In the genomic region with DNA sequence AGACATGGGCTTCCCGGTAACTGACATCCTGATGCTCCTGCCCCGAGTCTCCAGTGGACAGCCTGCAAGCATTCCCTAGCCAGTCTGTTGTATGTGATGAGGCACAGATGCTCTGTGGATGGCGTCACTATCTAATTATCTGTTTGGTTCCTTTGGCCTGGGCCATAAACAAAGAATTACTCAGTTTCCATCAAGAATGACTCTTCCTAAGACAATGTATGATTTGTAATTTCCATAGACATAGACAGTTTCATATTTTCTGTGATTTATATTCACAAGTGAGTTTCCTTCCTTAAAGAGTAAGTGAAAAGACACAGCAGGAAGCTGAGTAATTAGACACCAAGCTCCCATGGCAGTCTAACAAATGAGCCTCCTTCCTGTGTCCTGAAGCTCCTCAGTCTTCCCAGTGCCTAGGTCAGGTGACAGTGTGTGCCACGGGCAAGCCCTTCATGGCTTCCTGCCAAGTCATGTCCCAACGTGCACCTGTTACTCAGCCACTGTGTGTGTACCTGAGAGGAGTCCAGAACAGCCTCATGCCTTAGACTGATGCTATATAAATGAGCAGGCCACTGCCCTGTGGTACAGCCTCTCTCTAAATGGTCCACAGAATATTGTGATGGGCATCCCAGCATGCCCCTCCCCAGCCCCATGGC, we compare ENCODE assay signal across 11 mouse cellular contexts. TPM values are rescaled to one million over a fixed set of nuclear protein-coding genes. Genes with fewer than 3 reads are reported as not detected.
A peak's percentile ranks its signal among the peaks of the same experiment; 100 is the strongest.
DNase-seq lines count a peak whose midpoint lies in the region; ATAC-seq and TF ChIP-seq lines count a peak whose summit lies in the region.
"Had no signal": no experiment of that assay in that cellular context is flagged by ENCODE, and none has a peak within 500 bp of the region (broad histone marks: within the 10 kb centered on the region; RNA-seq: fewer than 3 reads in every experiment).

No protein-coding gene starts in this region.

- TF ChIP-seq RAD21 in MEL (IDR thresholded peaks at IDR 0.05; ENCODE audit: low read depth, low read length): no peak

- no peak overlapping the region for H3K27ac ChIP-seq in kidney, embryonic 15.5 days
- H3K27ac ChIP-seq in MEL (ENCODE audit: control insufficient read depth, low read depth, low read length): no peak overlapping the region
- H3K27ac ChIP-seq in kidney, postnatal 0 days: no peak overlapping the region
- H3K27ac ChIP-seq: liver, embryonic 15.5 days had no signal

- no peak for TF ChIP-seq CTCF in MEL (IDR thresholded peaks at IDR 0.05 in 2 of 3, conservative IDR thresholded peaks at IDR 0.05 in 1 of 3; ENCODE audit: control insufficient read depth in 1 of 3, insufficient read depth in 1 of 3, low read depth in 2 of 3, low read length in 3 of 3, poor library complexity in 1 of 3, severe bottlenecking in 1 of 3)
- TF ChIP-seq CTCF in kidney, postnatal 0 days (IDR thresholded peaks at IDR 0.05; ENCODE audit: low read depth): no peak

- H3K9ac ChIP-seq in kidney, embryonic 15.5 days: no peak overlapping the region
- H3K9ac ChIP-seq in MEL (ENCODE audit: control insufficient read depth, low read depth, low read length, poor library complexity, severe bottlenecking): no peak overlapping the region
- H3K9ac ChIP-seq in kidney, postnatal 0 days (ENCODE audit: low read depth, low read length): no peak overlapping the region
- H3K9ac ChIP-seq: liver, embryonic 15.5 days had no signal

- H3K9me3 ChIP-seq in kidney, embryonic 15.5 days (replicated peaks): no peaks in the 10 kb centered on the region
- no peaks in the 10 kb centered on the region for H3K9me3 ChIP-seq in MEL (replicated peaks; ENCODE audit: insufficient read depth, low read length)
- no peaks in the 10 kb centered on the region for H3K9me3 ChIP-seq in kidney, postnatal 0 days (replicated peaks; ENCODE audit: low read length)
- H3K9me3 ChIP-seq: liver, embryonic 15.5 days had no signal

- H3K4me1 ChIP-seq in kidney, embryonic 15.5 days: peaks cover 10% of the 10 kb centered on the region; the same call in 1 of the 2 replicates
- no peaks in the 10 kb centered on the region for H3K4me1 ChIP-seq in MEL (ENCODE audit: control insufficient read depth in 1 of 2, insufficient read depth in 2 of 2, low read length in 2 of 2)
- 0 out of 2 replicates have a peak, but pooled peaks cover under 1% of the 10 kb centered on the region for H3K4me1 ChIP-seq in kidney, postnatal 0 days (replicated peaks; ENCODE audit: insufficient read depth, low read length)
- H3K4me1 ChIP-seq: liver, embryonic 15.5 days had no signal

- DNase-seq in kidney, adult 11 months: peak; percentile 58
- no peak for DNase-seq in MEL (ENCODE audit: low read depth, low spot score)
- peak; percentile 78 for DNase-seq in cerebellum, adult 9-11 months
- peak; percentile 48 for DNase-seq in kidney, postnatal 0 days (ENCODE audit: low spot score)
- no peak for DNase-seq in testis, postnatal 14 days (ENCODE audit: low spot score)
- DNase-seq in layer of hippocampus, adult 9-11 months: no peak
- DNase-seq in right cerebral cortex, postnatal 14 days: no peak
- DNase-seq: gastrocnemius, postnatal 10 days; heart, postnatal 36 days had no signal

- H3K36me3 ChIP-seq in kidney, embryonic 15.5 days: peaks cover 79% of the 10 kb centered on the region
- H3K36me3 ChIP-seq in MEL (ENCODE audit: control insufficient read depth in 1 of 2, insufficient read depth in 2 of 2, low read length in 2 of 2): peaks cover 0 to 10% of the 10 kb centered on the region in 2 experiments; a peak in 2 of 4 replicates
- peaks cover 50% of the 10 kb centered on the region for H3K36me3 ChIP-seq in kidney, postnatal 0 days (ENCODE audit: insufficient read depth, low read length)

- H3K4me3 ChIP-seq in kidney, embryonic 15.5 days (replicated peaks): no peak overlapping the region
- no peak overlapping the region for H3K4me3 ChIP-seq in MEL (ENCODE audit: control insufficient read depth in 1 of 2, insufficient read depth in 1 of 2, low read depth in 2 of 2, low read length in 2 of 2)
- no peak overlapping the region for H3K4me3 ChIP-seq in kidney, postnatal 0 days (replicated peaks; ENCODE audit: low read depth, low read length)
- H3K4me3 ChIP-seq: liver, embryonic 15.5 days had no signal

- H3K27me3 ChIP-seq in kidney, embryonic 15.5 days: no peaks in the 10 kb centered on the region
- H3K27me3 ChIP-seq in MEL (ENCODE audit: control insufficient read depth in 1 of 2, insufficient read depth in 2 of 2, low read length in 2 of 2): no peaks in the 10 kb centered on the region
- H3K27me3 ChIP-seq in kidney, postnatal 0 days (ENCODE audit: insufficient read depth, low read length): no peaks in the 10 kb centered on the region
- H3K27me3 ChIP-seq: liver, embryonic 15.5 days had no signal

- H3K4me2 ChIP-seq in kidney, embryonic 15.5 days: no peak overlapping the region
- H3K4me2 ChIP-seq in kidney, postnatal 0 days (ENCODE audit: low read length): no peak overlapping the region
- H3K4me2 ChIP-seq: liver, embryonic 15.5 days had no signal

- H3K79me2 ChIP-seq in MEL (ENCODE audit: control insufficient read depth, insufficient read depth, low read length, poor library complexity): no peaks in the 10 kb centered on the region

- 64% methylated on average over 5 of the region's 5 CpGs for WGBS in kidney, embryonic 15.5 days
- 51% methylated on average over 5 of the region's 5 CpGs for WGBS in kidney, postnatal 0 days

- TF ChIP-seq POLR2A in MEL (IDR thresholded peaks at IDR 0.05; ENCODE audit: control insufficient read depth in 1 of 2, insufficient read depth in 1 of 2, low read depth in 1 of 2, low read length in 2 of 2, poor library complexity in 1 of 2): no peak

- ATAC-seq in kidney, embryonic 15.5 days (replicated peaks; ENCODE audit: low FRiP score): no peak
- ATAC-seq in kidney, postnatal 0 days (replicated peaks; ENCODE audit: low FRiP score, low read depth): peak; percentile 59; the same call in 1 of the 2 replicates

- no peak for TF ChIP-seq EP300 in MEL (IDR thresholded peaks at IDR 0.05; ENCODE audit: low read depth in 1 of 2, low read length in 2 of 2)

TF ChIP-seq in MEL, 35 proteins besides CTCF, POLR2A, EP300 and RAD21:
- TF ChIP-seq MYC (IDR thresholded peaks at IDR 0.05; ENCODE audit: low read depth, low read length): no peak
- no peak for TF ChIP-seq MXI1 (IDR thresholded peaks at IDR 0.05; ENCODE audit: low read depth, low read length)
- TF ChIP-seq USF1 (IDR thresholded peaks at IDR 0.05; ENCODE audit: low read depth, low read length): 0 out of 2 replicates have a peak, but pooled peaks have one; percentile 13
TF ChIP-seq in MEL: peak in this region for 1.

RNA-seq across cellular contexts. Expression of gene Tmc8, which starts 45.7 kb away (rescaled TPM):
- polyA plus RNA-seq in kidney, embryonic 15.5 days (2015; fragmentation: Nextera tagmentation; extraction: Ambion mirVana): 2.7 and 3.6 TPM in 2 replicates
- 15.4 TPM in 2 replicates for total RNA-seq in MEL (2012; rRNA removed)
- polyA plus RNA-seq in MEL (2012; ENCODE audit: insufficient read depth in 1 of 2, insufficient read length in 2 of 2, low read depth in 1 of 2, low replicate concordance in 2 of 2, missing spikeins in 1 of 2): 10 to 100 TPM in 1 of 2 experiments, not detected in 1; 23.5 TPM
- 2.3 and 3.6 TPM in 2 replicates for polyA plus RNA-seq in kidney, postnatal 0 days (2015; fragmentation: Nextera tagmentation; extraction: Ambion mirVana)

RNA-seq across cellular contexts. Expression of gene Tmc6, which starts 45.8 kb away (rescaled TPM):
- polyA plus RNA-seq in kidney, embryonic 15.5 days (2015; fragmentation: Nextera tagmentation; extraction: Ambion mirVana): 36.2 and 37.5 TPM in 2 replicates
- 52.0 and 61.2 TPM in 2 replicates for total RNA-seq in MEL (2012; rRNA removed)
- polyA plus RNA-seq in MEL (2012; ENCODE audit: insufficient read depth in 1 of 2, insufficient read length in 2 of 2, low read depth in 1 of 2, low replicate concordance in 2 of 2, missing spikeins in 1 of 2): 10 to 100 TPM in 1 of 2 experiments, not detected in 1; 48.8 TPM
- 38.8 and 39.2 TPM in 2 replicates for polyA plus RNA-seq in kidney, postnatal 0 days (2015; fragmentation: Nextera tagmentation; extraction: Ambion mirVana)

Comparison
In these comparisons a context has a peak if more than half of its experiments do, and no peak if none do; other contexts are left out.
1. DNase-seq: peak in kidney, adult 11 months (single experiment), cerebellum, adult 9-11 months (single experiment) and kidney, postnatal 0 days (single experiment); none in MEL (single experiment), testis, postnatal 14 days (single experiment), layer of hippocampus, adult 9-11 months (single experiment) and right cerebral cortex, postnatal 14 days (single experiment).